Mouse (Mus musculus) hematopoietic multipotent progenitor cell, adult 10-12 weeks (in vitro differentiated cells): ENCODE measurements around the gene Cdk17. TPM values are rescaled to one million over a fixed set of nuclear protein-coding genes. Genes with fewer than 3 reads are reported as not detected.

Experiments
- polyA plus RNA-seq: library from polyadenylated mRNA; stranded (reverse); fragments of >175 nt; gene quantifications from 2 replicates; pipeline ENCODE4 v1.2.3, GENCODE M21; 2012; ENCODE audit warnings: low replicate concordance

Cdk17 gene
- 3.6 and 9.0 TPM in 2 replicates for polyA plus RNA-seq

DNA sequence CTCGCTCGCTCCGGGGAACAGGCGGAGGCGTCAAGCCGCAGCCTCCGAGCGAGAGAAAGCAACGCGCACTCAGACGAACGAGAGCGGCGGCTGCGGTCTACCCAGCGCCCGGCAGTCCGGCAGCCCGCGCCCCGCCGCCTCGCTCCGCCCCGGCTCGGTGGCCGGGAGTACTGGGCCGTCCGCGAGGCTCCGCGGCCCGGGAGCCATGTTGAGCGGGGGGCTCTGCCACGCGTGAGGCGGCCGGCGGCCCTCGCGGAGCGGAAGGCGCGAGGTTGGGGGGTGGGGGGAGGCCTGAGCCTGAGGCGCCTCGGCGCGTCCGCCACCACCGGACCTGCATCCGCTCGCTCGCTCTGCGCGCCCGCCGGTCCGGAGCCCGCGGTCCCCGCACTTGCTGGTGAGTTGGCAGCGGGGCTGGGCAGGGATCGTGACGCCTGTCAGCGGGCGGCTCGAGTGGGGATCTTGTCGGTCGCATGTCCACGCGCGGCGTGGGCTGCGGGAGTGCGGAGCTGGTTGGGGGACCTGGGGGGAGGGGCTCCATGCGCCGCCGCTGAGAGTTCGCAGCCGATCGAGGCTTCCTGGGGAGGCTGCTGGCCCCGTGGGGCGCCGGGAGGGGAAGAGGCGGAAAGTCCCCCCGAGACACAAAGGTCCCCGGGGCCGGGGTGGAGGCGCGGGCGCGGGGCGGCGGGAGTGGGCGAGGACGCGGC lies at the start of gene Cdk17:
Gene Cdk17, plus strand, starts transcription at position 69 of the 704 bp plus-strand sequence.

GRCm38 (mm10) chr10:93310721-93311411 lies 150.2 kb downstream of the Cdk17 start, which contains the start of gene Elk3:
Gene Elk3 (minus strand): TSS chr10:93311135.

Other genes with a start within 250 kb of the Cdk17 start
- gene Cfap54, start 79.3 kb upstream of the Cdk17 start, polyA plus RNA-seq = 0.57 and 0.71 TPM in 2 replicates
- gene Elk3, start 150.3 kb downstream of the Cdk17 start, polyA plus RNA-seq = 57.6 and 69.6 TPM in 2 replicates